Mouse (Mus musculus): ENCODE measurements around the gene Tbx1. TPM values are rescaled to one million over a fixed set of nuclear protein-coding genes. Genes with fewer than 3 reads are reported as not detected.
"Not testable (repeated sequence)": the region's sequence is repeated elsewhere in the genome, so short reads cannot be mapped to it uniquely, and the experiment has no call there.

Tbx1 gene
- polyA plus RNA-seq, 1 experiment from 2014 or later = 0.32 TPM

DNA sequence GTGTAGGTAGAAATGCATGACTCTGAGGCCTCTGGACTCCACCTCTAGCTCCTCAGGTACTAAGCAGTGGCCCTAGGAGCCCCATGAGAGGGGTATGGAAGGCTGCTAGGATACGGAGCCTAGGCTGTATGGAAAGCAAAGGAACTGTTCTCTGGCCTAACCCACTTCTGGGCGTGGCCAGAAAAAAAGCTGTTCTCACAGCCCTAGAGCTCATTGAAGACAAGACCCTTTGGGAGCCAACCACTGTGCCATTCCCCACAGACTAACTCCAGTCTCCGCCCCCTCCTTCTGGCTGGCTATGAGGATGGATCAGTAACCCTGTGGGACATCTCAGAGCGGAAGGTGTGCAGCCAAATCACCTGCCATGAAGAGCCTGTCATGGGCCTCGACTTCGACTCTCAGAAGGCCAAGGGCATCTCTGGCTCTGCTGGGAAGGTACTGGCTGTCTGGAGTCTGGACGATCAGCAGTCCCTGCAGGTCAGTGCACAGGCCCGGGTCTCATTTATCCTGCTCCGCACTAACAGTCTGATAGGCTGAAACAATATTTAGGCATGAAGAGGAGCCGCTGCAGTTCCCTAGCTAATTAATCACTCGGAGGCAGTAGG, 38.3 kb downstream of the Tbx1 start:
- H3K36me3 ChIP-seq (ENCODE audit: insufficient read depth, low read length) = no peaks in the 10 kb centered on the region
- DNase-seq (ENCODE audit: low spot score) (peak; percentile 12), ATAC-seq (replicated peaks; ENCODE audit: low FRiP score, low read depth) (0 out of 2 replicates have a peak, but pooled peaks have one; percentile 20)
- no peak overlapping the region for H3K4me3 ChIP-seq (replicated peaks; ENCODE audit: low read depth, low read length)
- no peaks in the 10 kb centered on the region for H3K9me3 ChIP-seq (replicated peaks; ENCODE audit: low read length)
- no peak overlapping the region for H3K27ac ChIP-seq
- H3K27me3 ChIP-seq (ENCODE audit: insufficient read depth, low read length) = no peaks in the 10 kb centered on the region
- no peak overlapping the region for H3K9ac ChIP-seq (ENCODE audit: low read depth, low read length)
- H3K4me2 ChIP-seq (ENCODE audit: low read length) = no peak overlapping the region
- WGBS = 44% methylated on average over 11 of the region's 11 CpGs
- H3K4me1 ChIP-seq (replicated peaks; ENCODE audit: insufficient read depth, low read length) = no peaks in the 10 kb centered on the region; the same call in 1 of the 2 replicates
- TF ChIP-seq CTCF (IDR thresholded peaks at IDR 0.05; ENCODE audit: low read depth) = no peak

DNA sequence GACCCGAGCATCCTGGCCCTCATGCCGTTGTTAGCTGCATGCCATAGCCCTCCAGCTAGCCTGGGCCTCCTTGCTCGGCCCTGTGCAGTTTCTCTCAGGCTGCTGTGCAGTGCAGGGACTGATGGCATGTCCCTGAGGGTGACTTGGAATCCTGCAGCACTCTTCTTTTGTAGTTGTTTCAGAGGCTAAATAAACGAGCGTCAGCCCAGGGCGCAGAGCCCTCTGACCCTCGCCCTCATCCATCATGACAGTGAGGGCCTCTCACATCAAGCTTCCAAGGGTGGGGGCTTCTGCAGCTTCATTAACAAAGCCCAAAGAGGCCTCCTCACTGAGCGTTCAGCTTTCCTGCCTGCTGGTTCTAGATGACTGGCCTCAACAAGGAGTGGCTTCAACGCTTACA, 38.9 kb downstream of the Tbx1 start:
- WGBS = 24% methylated on average over 9 of the region's 9 CpGs
- Histone ChIP-seq H3K4me1 (replicated peaks; ENCODE audit: insufficient read depth, low read length) (no peaks in the 10 kb centered on the region; the same call in 1 of the 2 replicates), H3K9ac (ENCODE audit: low read depth, low read length) (no peak overlapping the region), H3K27ac (no peak overlapping the region), H3K4me2 (ENCODE audit: low read length) (no peak overlapping the region), H3K4me3 (replicated peaks; ENCODE audit: low read depth, low read length) (no peak overlapping the region), H3K36me3 (ENCODE audit: insufficient read depth, low read length) (no peaks in the 10 kb centered on the region), H3K9me3 (replicated peaks; ENCODE audit: low read length) (no peaks in the 10 kb centered on the region), H3K27me3 (ENCODE audit: insufficient read depth, low read length) (no peaks in the 10 kb centered on the region)
- ATAC-seq (replicated peaks; ENCODE audit: low FRiP score, low read depth) = no peak
- peak; percentile 33 for DNase-seq (ENCODE audit: low spot score)
- no peak for TF ChIP-seq CTCF (IDR thresholded peaks at IDR 0.05; ENCODE audit: low read depth)

DNA sequence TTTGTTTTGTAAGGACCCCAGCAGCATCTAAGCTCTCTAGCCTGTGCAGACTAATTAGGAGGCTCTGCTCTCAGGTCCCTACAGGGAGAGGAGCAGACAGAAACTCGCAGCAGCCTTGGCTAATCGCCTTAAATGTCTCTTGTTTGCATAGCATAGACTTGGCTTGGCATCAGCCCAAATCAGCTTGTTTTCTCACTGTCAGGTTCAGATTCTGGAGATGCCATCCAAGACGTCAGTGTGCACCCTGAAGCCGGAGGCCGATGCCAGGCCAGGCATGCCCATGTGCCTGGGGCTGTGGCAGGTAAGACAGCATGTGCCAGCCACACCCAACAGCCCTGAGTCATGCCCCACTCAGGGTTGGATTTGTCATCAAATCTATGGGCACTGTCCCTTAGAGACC, 42.6 kb downstream of the Tbx1 start:
- Histone ChIP-seq H3K36me3 (ENCODE audit: insufficient read depth, low read length) (no peaks in the 10 kb centered on the region), H3K4me2 (ENCODE audit: low read length) (no peak overlapping the region), H3K9me3 (replicated peaks; ENCODE audit: low read length) (no peaks in the 10 kb centered on the region), H3K9ac (ENCODE audit: low read depth, low read length) (no peak overlapping the region), H3K27me3 (ENCODE audit: insufficient read depth, low read length) (no peaks in the 10 kb centered on the region), H3K27ac (no peak overlapping the region), H3K4me3 (replicated peaks; ENCODE audit: low read depth, low read length) (no peak overlapping the region), H3K4me1 (replicated peaks; ENCODE audit: insufficient read depth, low read length) (no peaks in the 10 kb centered on the region; the same call in 1 of the 2 replicates)
- ATAC-seq (replicated peaks; ENCODE audit: low FRiP score, low read depth) = no peak
- no peak for DNase-seq (ENCODE audit: low spot score)
- no peak for TF ChIP-seq CTCF (IDR thresholded peaks at IDR 0.05; ENCODE audit: low read depth)
- 69% methylated on average over 5 of the region's 5 CpGs for WGBS

DNA sequence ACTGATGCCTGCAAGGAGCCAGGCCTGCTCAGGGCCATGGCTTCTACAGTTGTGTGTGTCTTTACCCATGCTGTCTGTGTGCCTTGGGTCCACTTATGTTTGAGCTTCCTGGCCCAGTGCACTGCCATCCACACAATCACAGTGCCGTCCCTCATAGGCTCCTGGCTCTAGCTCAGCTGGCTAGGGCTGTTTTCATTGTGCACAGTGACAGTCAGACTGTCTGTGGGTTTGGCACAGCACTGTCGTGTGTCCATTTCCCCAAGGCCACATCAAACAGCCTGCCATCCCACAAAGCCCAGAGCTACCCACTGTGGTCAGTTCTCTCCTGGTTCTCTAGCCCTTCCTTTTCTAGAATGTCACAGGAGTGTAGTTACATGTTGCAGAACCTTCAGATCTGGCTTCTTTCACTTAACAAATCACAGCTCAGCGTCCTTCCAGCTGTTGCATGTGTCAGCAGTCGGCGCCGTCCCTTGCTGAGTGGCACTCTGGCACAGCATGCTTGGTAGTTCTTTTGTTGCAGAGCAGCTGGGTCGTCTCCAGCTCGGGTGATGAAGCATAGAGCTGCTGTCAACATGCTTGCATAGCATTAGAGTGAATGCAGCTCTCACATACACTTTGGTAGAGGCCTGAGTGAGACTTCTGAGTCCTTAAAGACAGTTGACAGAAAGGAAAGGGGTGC, 47.2 kb downstream of the Tbx1 start:
- Histone ChIP-seq H3K4me1 (replicated peaks; ENCODE audit: insufficient read depth, low read length) (no peaks in the 10 kb centered on the region), H3K4me3 (replicated peaks; ENCODE audit: low read depth, low read length) (no peak overlapping the region), H3K4me2 (ENCODE audit: low read length) (no peak overlapping the region), H3K9ac (ENCODE audit: low read depth, low read length) (no peak overlapping the region), H3K36me3 (ENCODE audit: insufficient read depth, low read length) (no peaks in the 10 kb centered on the region), H3K27me3 (ENCODE audit: insufficient read depth, low read length) (no peaks in the 10 kb centered on the region), H3K27ac (no peak overlapping the region), H3K9me3 (replicated peaks; ENCODE audit: low read length) (no peaks in the 10 kb centered on the region)
- DNase-seq (ENCODE audit: low spot score) (peak; percentile 21), ATAC-seq (replicated peaks; ENCODE audit: low FRiP score, low read depth) (no peak)
- TF ChIP-seq CTCF (IDR thresholded peaks at IDR 0.05; ENCODE audit: low read depth) = no peak
- 47% methylated on average over 8 of the region's 8 CpGs for WGBS

DNA sequence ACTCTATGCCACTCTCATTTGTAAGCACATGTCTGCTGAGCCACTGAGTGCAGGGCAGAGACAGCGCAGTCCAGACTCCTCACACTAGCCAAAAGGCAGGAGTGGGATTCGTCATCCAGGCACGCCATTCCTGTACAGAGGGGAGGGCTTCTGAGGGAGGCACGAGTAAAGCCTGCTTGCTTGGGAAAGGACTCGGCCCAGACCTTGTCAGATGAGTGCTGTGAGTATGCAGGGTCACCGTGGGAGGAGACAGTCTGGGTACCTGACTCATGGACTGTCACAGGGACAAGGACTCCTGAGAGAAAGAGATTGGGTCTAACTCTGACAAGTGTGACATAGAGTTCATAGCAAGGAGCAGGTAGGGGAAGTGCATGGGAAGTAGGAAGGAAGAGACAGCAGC, 51.2 kb downstream of the Tbx1 start:
- no peak for TF ChIP-seq CTCF (IDR thresholded peaks at IDR 0.05; ENCODE audit: low read depth)
- WGBS = 52% methylated on average over 6 of the region's 6 CpGs
- Histone ChIP-seq H3K9me3 (replicated peaks; ENCODE audit: low read length) (no peaks in the 10 kb centered on the region), H3K4me1 (replicated peaks; ENCODE audit: insufficient read depth, low read length) (no peaks in the 10 kb centered on the region), H3K4me3 (replicated peaks; ENCODE audit: low read depth, low read length) (no peak overlapping the region), H3K27me3 (ENCODE audit: insufficient read depth, low read length) (no peaks in the 10 kb centered on the region), H3K36me3 (ENCODE audit: insufficient read depth, low read length) (no peaks in the 10 kb centered on the region), H3K4me2 (ENCODE audit: low read length) (no peak overlapping the region), H3K9ac (ENCODE audit: low read depth, low read length) (no peak overlapping the region), H3K27ac (no peak overlapping the region)
- no peak for ATAC-seq (replicated peaks; ENCODE audit: low FRiP score, low read depth)
- DNase-seq (ENCODE audit: low spot score) = no peak

DNA sequence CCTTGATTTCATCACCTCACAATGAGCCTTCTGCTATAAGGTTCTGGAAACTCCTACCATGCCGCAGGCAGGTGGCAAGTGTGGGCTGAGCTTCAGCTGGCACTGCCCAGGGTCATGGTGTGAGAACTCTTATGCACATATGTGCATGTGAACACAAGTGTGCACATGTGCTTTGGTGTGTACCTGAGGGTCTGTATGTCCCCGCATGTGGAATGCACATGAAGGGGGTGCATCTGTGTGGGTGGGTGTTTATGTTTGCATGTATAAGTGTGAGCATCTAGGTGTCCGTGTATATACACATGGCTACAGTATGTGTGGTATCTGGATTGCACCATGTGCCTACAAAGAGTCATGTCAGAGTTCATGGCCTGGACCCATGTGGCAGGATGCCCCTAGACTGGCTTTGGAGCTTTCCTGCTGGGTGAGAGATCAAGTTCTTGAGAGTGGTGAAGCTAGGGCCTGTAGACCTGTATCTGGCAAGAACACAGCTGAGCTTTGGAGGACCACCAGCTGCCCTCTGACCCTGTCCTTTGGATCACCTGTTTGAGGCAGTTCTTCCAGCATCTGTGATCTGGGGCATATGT, 53.0 kb downstream of the Tbx1 start:
- no peak overlapping the region for H3K4me2 ChIP-seq (ENCODE audit: low read length)
- no peaks in the 10 kb centered on the region for H3K9me3 ChIP-seq (replicated peaks; ENCODE audit: low read length)
- 88% methylated on average over 3 of the region's 3 CpGs for WGBS
- no peaks in the 10 kb centered on the region for H3K36me3 ChIP-seq (ENCODE audit: insufficient read depth, low read length)
- DNase-seq (ENCODE audit: low spot score) = no peak
- H3K9ac ChIP-seq (ENCODE audit: low read depth, low read length) = no peak overlapping the region
- no peak for ATAC-seq (replicated peaks; ENCODE audit: low FRiP score, low read depth)
- no peak overlapping the region for H3K27ac ChIP-seq
- H3K27me3 ChIP-seq (ENCODE audit: insufficient read depth, low read length) = no peaks in the 10 kb centered on the region
- no peak for TF ChIP-seq CTCF (IDR thresholded peaks at IDR 0.05; ENCODE audit: low read depth)
- H3K4me3 ChIP-seq (replicated peaks; ENCODE audit: low read depth, low read length) = no peak overlapping the region
- no peaks in the 10 kb centered on the region for H3K4me1 ChIP-seq (replicated peaks; ENCODE audit: insufficient read depth, low read length)

DNA sequence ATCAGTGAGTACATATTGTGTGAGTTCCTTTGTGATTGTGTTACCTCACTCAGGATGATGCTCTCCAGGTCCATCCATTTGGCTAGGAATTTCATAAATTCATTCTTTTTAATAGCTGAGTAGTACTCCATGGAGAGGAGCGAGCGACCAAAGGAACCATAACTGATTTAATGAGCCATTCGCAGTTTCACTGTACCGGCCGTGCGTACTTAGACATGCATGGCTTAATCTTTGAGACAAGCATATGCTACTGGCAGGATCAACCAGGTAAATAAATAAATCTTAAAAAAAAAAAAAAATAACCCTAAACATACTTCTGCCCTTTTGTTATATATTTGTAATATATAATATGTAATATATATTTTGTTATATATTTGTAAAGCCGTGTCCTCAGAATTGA, 57.4 kb downstream of the Tbx1 start:
- not testable (repeated sequence) for H3K9me3 ChIP-seq (replicated peaks; ENCODE audit: low read length); H3K36me3 ChIP-seq (ENCODE audit: insufficient read depth, low read length); H3K4me2 ChIP-seq (ENCODE audit: low read length); H3K9ac ChIP-seq (ENCODE audit: low read depth, low read length); H3K27me3 ChIP-seq (ENCODE audit: insufficient read depth, low read length); H3K4me1 ChIP-seq (replicated peaks; ENCODE audit: insufficient read depth, low read length); H3K4me3 ChIP-seq (replicated peaks; ENCODE audit: low read depth, low read length); H3K27ac ChIP-seq; DNase-seq (ENCODE audit: low spot score)
- ATAC-seq (replicated peaks; ENCODE audit: low FRiP score, low read depth) = peak; percentile 100
- 84% methylated on average over 7 of the region's 7 CpGs for WGBS

Data from kidney, postnatal 0 days (tissue).